ENCODE assay signal across 10 mouse cellular contexts in the genomic region with DNA sequence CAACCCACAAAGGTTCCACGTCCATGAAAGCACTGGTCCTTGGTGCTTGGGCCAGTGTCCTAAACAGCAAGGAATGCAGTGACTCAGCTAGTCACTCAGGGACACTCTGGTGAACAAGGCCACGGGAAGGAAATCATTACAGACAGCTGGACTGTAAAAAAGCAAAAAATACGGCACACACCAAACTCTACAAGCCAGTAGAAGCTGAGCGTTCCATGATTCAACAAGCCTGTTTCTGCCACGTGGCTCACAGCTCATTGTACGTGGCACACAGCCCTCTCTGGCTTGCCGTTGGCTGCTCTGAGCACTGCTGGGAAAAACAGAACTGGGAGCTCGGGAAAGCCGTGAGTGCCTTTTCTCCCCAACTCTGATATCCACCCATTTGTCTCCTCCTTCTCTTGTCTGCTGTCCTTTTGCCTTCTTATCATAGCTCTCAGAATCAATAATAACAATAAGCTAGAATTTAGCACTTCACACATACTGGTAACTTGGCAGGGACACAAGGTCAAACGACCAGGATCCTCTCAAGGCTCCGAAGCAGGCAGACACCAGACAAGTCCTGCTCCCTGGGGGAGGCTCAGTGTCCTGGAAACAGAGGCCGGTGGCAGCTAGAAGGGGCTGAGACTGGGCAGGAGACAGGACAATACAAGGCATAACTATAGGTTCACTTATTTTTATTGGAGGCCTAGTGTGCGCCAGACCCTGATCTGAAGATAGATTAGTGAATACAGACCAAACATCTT. TPM values are rescaled to one million over a fixed set of nuclear protein-coding genes. Genes with fewer than 3 reads are reported as not detected.
DNase-seq lines count a peak whose midpoint lies in the region; ATAC-seq lines count a peak whose summit lies in the region.
"Had no signal": no experiment of that assay in that cellular context is flagged by ENCODE, and none has a peak within 500 bp of the region (broad histone marks: within the 10 kb centered on the region; RNA-seq: fewer than 3 reads in every experiment).

TSS of gene Lpin3 (plus strand) at position 218 of the 743 bp plus-strand sequence.

- no peak within 1 kb of the TSS for H3K27ac ChIP-seq in hindbrain, embryonic 13.5 days
- H3K27ac ChIP-seq: macrophage had no signal

- H3K36me3 ChIP-seq in hindbrain, embryonic 13.5 days, result no peaks in the 10 kb centered on the region

- DNase-seq in layer of hippocampus, adult 11-12 months (ENCODE audit: low spot score), result peak; percentile 41
- DNase-seq in layer of hippocampus, adult 9-10 months (ENCODE audit: low spot score), result no peak
- peak; percentile 76 for DNase-seq in adrenal gland, postnatal 10 days
- peak; percentile 80 for DNase-seq in heart, postnatal 25 days (ENCODE audit: low spot score)
- DNase-seq in lung, postnatal 36 days, result peak; percentile 75
- DNase-seq in retina, postnatal 1 day, result no peak
- no peak for DNase-seq in embryo, embryonic 10 days (ENCODE audit: low spot score)

- intact Hi-C loops in heart, postnatal 25 days (cut with DNase I), result loop anchor here (5.0 kb wide), 1 partner anchor 88 kb away; no protein-coding TSS in a partner anchor

- H3K4me3 ChIP-seq in hindbrain, embryonic 13.5 days, result no peak within 1 kb of the TSS
- H3K4me3 ChIP-seq: erythroblast, embryonic 14.5 days had no signal

- H3K27me3 ChIP-seq in hindbrain, embryonic 13.5 days, result no peaks in the 10 kb centered on the region

- no peaks in the 10 kb centered on the region for H3K4me1 ChIP-seq in hindbrain, embryonic 13.5 days (replicated peaks)

- H3K9ac ChIP-seq in hindbrain, embryonic 13.5 days, result no peak within 1 kb of the TSS

- no peak for ATAC-seq in hindbrain, embryonic 13.5 days (ENCODE audit: low FRiP score)

- peaks cover 5% of the 10 kb centered on the region; the same call in 1 of the 2 replicates for H3K9me3 ChIP-seq in hindbrain, embryonic 13.5 days

- 74% methylated on average over 13 of the region's 13 CpGs for WGBS in hindbrain, embryonic 13.5 days

- no peak within 1 kb of the TSS for H3K4me2 ChIP-seq in hindbrain, embryonic 13.5 days

RNA-seq across cellular contexts. Expression of gene Lpin3, which starts in this region (rescaled TPM):
- total RNA-seq in adrenal gland, postnatal 10 days (2021), result 10 to 100 TPM; 21.0 to 26.4 TPM
- total RNA-seq in heart, postnatal 25 days (2021), result 1 to 10 TPM; 3.7 to 5.1 TPM
- 0.44 and 0.49 TPM in 2 replicates for polyA plus RNA-seq in hindbrain, embryonic 13.5 days (2015; fragmentation: Nextera tagmentation; extraction: Ambion mirVana)
- polyA plus RNA-seq: erythroblast, embryonic 14.5 days; macrophage had no signal

Comparison
In these comparisons a context has a peak if more than half of its experiments do, and no peak if none do; other contexts are left out.
1. DNase-seq: peak in layer of hippocampus, adult 11-12 months (single experiment), adrenal gland, postnatal 10 days (single experiment), heart, postnatal 25 days (single experiment) and lung, postnatal 36 days (single experiment); none in layer of hippocampus, adult 9-10 months (single experiment), retina, postnatal 1 day (single experiment) and embryo, embryonic 10 days (single experiment).